Mouse (Mus musculus) midbrain, embryonic 12.5 days (tissue): Measurements from ENCODE around the gene Catsperg2. TPM values are rescaled to one million over a fixed set of nuclear protein-coding genes. Genes with fewer than 3 reads are reported as not detected.
A peak's percentile ranks its signal among the peaks of the same experiment; 100 is the strongest.
"Not testable (repeated sequence)": the region's sequence is repeated elsewhere in the genome, so short reads cannot be mapped to it uniquely, and the experiment has no call there.

Experiments used
- ATAC-seq: fragments of 200-750 bp; cut with Nextera tagmentation; 2 replicates; pipeline ENCODE4 v1.8.0; 2017; ENCODE audit warnings: low read depth, moderate TSS enrichment, moderate library complexity; ENCODE audit not compliant: low FRiP score
- H3K27ac ChIP-seq: fragments of 300-500 bp; sonication (generic); replicated peaks from 2 replicates; pipeline ENCODE4 v1.5.1; 2016; ENCODE audit warnings: mild to moderate bottlenecking
- H3K27me3 ChIP-seq: fragments of 300-500 bp; sonication (generic); 2 replicates; pipeline ENCODE4 v1.6.1; 2016; ENCODE audit warnings: mild to moderate bottlenecking
- H3K36me3 ChIP-seq: fragments of 300-500 bp; sonication (generic); 2 replicates; pipeline ENCODE4 v1.6.1; 2016
- H3K4me1 ChIP-seq: fragments of 300-500 bp; sonication (generic); 2 replicates; pipeline ENCODE4 v1.6.1; 2016
- H3K4me2 ChIP-seq: fragments of 300-500 bp; sonication (generic); replicated peaks from 2 replicates; pipeline ENCODE4 v1.6.1; 2016; ENCODE audit warnings: mild to moderate bottlenecking, moderate library complexity
- H3K4me3 ChIP-seq: fragments of 300-500 bp; sonication (generic); 2 replicates; pipeline ENCODE4 v1.5.1; 2016; ENCODE audit warnings: mild to moderate bottlenecking
- H3K9ac ChIP-seq: fragments of 300-500 bp; sonication (generic); replicated peaks from 2 replicates; pipeline ENCODE4 v1.6.1; 2016; ENCODE audit warnings: mild to moderate bottlenecking, moderate library complexity
- H3K9me3 ChIP-seq: fragments of 300-500 bp; sonication (generic); 2 replicates; pipeline ENCODE4 v1.6.1; 2016; ENCODE audit warnings: mild to moderate bottlenecking
- WGBS: fragments of 180-500 bp; shearing (Covaris S2); methylation state at CpG from one replicate; pipeline ENCODE4 v1.1.7; 2016; 5-methylcytosine and 5-hydroxymethylcytosine counted together
- polyA plus RNA-seq: library from polyadenylated mRNA; unstranded; fragments of >200 nt; fragmentation: Nextera tagmentation; extraction: Ambion mirVana; gene quantifications from 2 replicates; pipeline ENCODE4 v1.2.1, GENCODE M21; 2016

Gene Catsperg2
- polyA plus RNA-seq = 0.13 and 0.41 TPM in 2 replicates

- WGBS = 57% methylated on average over 11 of the region's 11 CpGs
- not testable (repeated sequence) for H3K4me3 ChIP-seq, H3K9ac ChIP-seq
These were observed at the start of gene Catsperg2 for GRCm38 (mm10) chr7:29726860-29727259. Gene Catsperg2 (minus strand): TSS chr7:29727032.

GRCm38 (mm10) chr7:29776568-29776967 is 49.7 kb upstream of the Catsperg2 start:
- ATAC-seq = no peak
- Histone ChIP-seq H3K9ac (no peak overlapping the region), H3K4me1 (no peaks in the 10 kb centered on the region), H3K4me2 (no peak overlapping the region), H3K27me3 (no peaks in the 10 kb centered on the region), H3K9me3 (no peaks in the 10 kb centered on the region), H3K36me3 (peaks cover 76% of the 10 kb centered on the region), H3K4me3 (no peak overlapping the region), H3K27ac (no peak overlapping the region)
- WGBS = 97% methylated on average over 19 of the region's 19 CpGs

More at GRCm38 (mm10) chr7:29726860-29727259, at the start of gene Catsperg2:
- not testable (repeated sequence) for ATAC-seq, H3K4me2 ChIP-seq, H3K9me3 ChIP-seq, H3K27me3 ChIP-seq, H3K36me3 ChIP-seq, H3K27ac ChIP-seq, H3K4me1 ChIP-seq

- Histone ChIP-seq H3K4me3 (no peak overlapping the region), H3K36me3 (peaks cover 73% of the 10 kb centered on the region), H3K4me1 (peaks cover 2% of the 10 kb centered on the region), H3K27ac (no peak overlapping the region), H3K4me2 (no peak overlapping the region), H3K9ac (no peak overlapping the region), H3K27me3 (no peaks in the 10 kb centered on the region), H3K9me3 (no peaks in the 10 kb centered on the region)
- WGBS = 87% methylated on average over 3 of the region's 3 CpGs
- no peak for ATAC-seq
These were observed 47.5 kb upstream of the Catsperg2 start for GRCm38 (mm10) chr7:29774371-29774770.

- ATAC-seq = no peak
- Histone ChIP-seq H3K27ac (no peak overlapping the region), H3K9ac (no peak overlapping the region), H3K27me3 (no peaks in the 10 kb centered on the region), H3K4me1 (peaks cover 8% of the 10 kb centered on the region), H3K36me3 (peaks cover 66% of the 10 kb centered on the region), H3K9me3 (no peaks in the 10 kb centered on the region), H3K4me2 (no peak overlapping the region), H3K4me3 (no peak overlapping the region)
- 92% methylated on average over 7 of the region's 7 CpGs for WGBS
These were observed 46.7 kb upstream of the Catsperg2 start for GRCm38 (mm10) chr7:29773503-29773902.

- Histone ChIP-seq H3K27ac (no peak overlapping the region), H3K4me1 (peaks cover 13% of the 10 kb centered on the region), H3K27me3 (no peaks in the 10 kb centered on the region), H3K9ac (peak overlapping the region; percentile 64), H3K4me3 (peak overlapping the region; percentile 65), H3K9me3 (no peaks in the 10 kb centered on the region), H3K4me2 (peak overlapping the region; percentile 72), H3K36me3 (peaks cover 22% of the 10 kb centered on the region)
- 7% methylated on average over 10 of the region's 10 CpGs for whole genome bisulfite sequencing
- ATAC-seq = no peak
These were observed 42.1 kb upstream of the Catsperg2 start for GRCm38 (mm10) chr7:29768980-29769379.

- WGBS = under 1% methylated on average over 32 of the region's 32 CpGs
- Histone ChIP-seq H3K27me3 (no peaks in the 10 kb centered on the region), H3K4me2 (peak within 1 kb of the TSS; percentile 72), H3K4me3 (peak within 1 kb of the TSS; percentile 65), H3K4me1 (peaks cover 13% of the 10 kb centered on the region), H3K36me3 (peaks cover 16% of the 10 kb centered on the region), H3K27ac (peak within 1 kb of the TSS; percentile 72), H3K9me3 (no peaks in the 10 kb centered on the region), H3K9ac (peak within 1 kb of the TSS; percentile 64)
- ATAC-seq = peak; percentile 96
These were observed 41.5 kb upstream of the Catsperg2 start, which contains the start of gene Zfp84 for GRCm38 (mm10) chr7:29768090-29768900. Gene Zfp84 (plus strand): TSS chr7:29768552.

GRCm38 (mm10) chr7:29767058-29767686 is 40.3 kb upstream of the Catsperg2 start:
- H3K9me3 ChIP-seq = no peaks in the 10 kb centered on the region
- H3K36me3 ChIP-seq = peaks cover 6% of the 10 kb centered on the region
- peak overlapping the region; percentile 59 for H3K9ac ChIP-seq
- 1% methylated on average over 15 of the region's 15 CpGs for WGBS
- peak overlapping the region; percentile 65 for H3K4me3 ChIP-seq
- no peaks in the 10 kb centered on the region for H3K27me3 ChIP-seq
- H3K4me1 ChIP-seq = peaks cover 13% of the 10 kb centered on the region
- peak overlapping the region; percentile 60 for H3K27ac ChIP-seq
- H3K4me2 ChIP-seq = peak overlapping the region; percentile 72
- peak; percentile 68 for ATAC-seq

- WGBS = 76% methylated on average over 7 of the region's 7 CpGs
- no peak for ATAC-seq
- no peaks in the 10 kb centered on the region for H3K27me3 ChIP-seq
These were observed 37.9 kb upstream of the Catsperg2 start for GRCm38 (mm10) chr7:29764702-29765101.

GRCm38 (mm10) chr7:29760476-29760875 is 33.6 kb upstream of the Catsperg2 start:
- Histone ChIP-seq H3K4me2 (no peak overlapping the region), H3K4me3 (no peak overlapping the region), H3K27ac (no peak overlapping the region), H3K9me3 (peaks cover 6% of the 10 kb centered on the region; the same call in 1 of the 2 replicates), H3K4me1 (no peaks in the 10 kb centered on the region), H3K9ac (no peak overlapping the region), H3K36me3 (no peaks in the 10 kb centered on the region), H3K27me3 (no peaks in the 10 kb centered on the region)
- 86% methylated on average over 5 of the region's 5 CpGs for WGBS
- ATAC-seq = no peak

More at GRCm38 (mm10) chr7:29764702-29765101, 37.9 kb upstream of the Catsperg2 start:
- no peaks in the 10 kb centered on the region for H3K36me3 ChIP-seq
- no peak overlapping the region for H3K9ac ChIP-seq
- H3K4me2 ChIP-seq = no peak overlapping the region
- H3K27ac ChIP-seq = no peak overlapping the region
- peaks cover 13% of the 10 kb centered on the region for H3K4me1 ChIP-seq
- no peaks in the 10 kb centered on the region for H3K9me3 ChIP-seq
- no peak overlapping the region for H3K4me3 ChIP-seq

GRCm38 (mm10) chr7:29742258-29742657 is 15.4 kb upstream of the Catsperg2 start:
- no peak for ATAC-seq
- H3K9ac ChIP-seq = no peak overlapping the region
- no peak overlapping the region for H3K4me3 ChIP-seq
- H3K4me1 ChIP-seq = no peaks in the 10 kb centered on the region
- H3K27ac ChIP-seq = no peak overlapping the region
- no peaks in the 10 kb centered on the region for H3K36me3 ChIP-seq
- no peak overlapping the region for H3K4me2 ChIP-seq
- H3K9me3 ChIP-seq = peaks cover 9% of the 10 kb centered on the region; the same call in 1 of the 2 replicates
- 86% methylated on average over 3 of the region's 3 CpGs for whole genome bisulfite sequencing
- H3K27me3 ChIP-seq = no peaks in the 10 kb centered on the region

GRCm38 (mm10) chr7:29728055-29728454 is 1.2 kb upstream of the Catsperg2 start:
- Histone ChIP-seq H3K9me3 (peaks cover 9% of the 10 kb centered on the region), H3K36me3 (no peaks in the 10 kb centered on the region), H3K27ac (no peak overlapping the region), H3K27me3 (no peaks in the 10 kb centered on the region), H3K4me3 (no peak overlapping the region), H3K4me2 (no peak overlapping the region), H3K4me1 (no peaks in the 10 kb centered on the region), H3K9ac (no peak overlapping the region)
- ATAC-seq = no peak
- WGBS = 82% methylated on average over 2 of the region's 2 CpGs

- H3K4me1 ChIP-seq, H3K36me3 ChIP-seq, H3K27ac ChIP-seq, H3K9ac ChIP-seq, H3K9me3 ChIP-seq, H3K4me3 ChIP-seq, ATAC-seq, H3K4me2 ChIP-seq, H3K27me3 ChIP-seq: not testable (repeated sequence)
- WGBS = 40% methylated on average over 17 of the region's 17 CpGs
These were observed 1.2 kb downstream of the Catsperg2 start for GRCm38 (mm10) chr7:29725461-29726142.
